Mouse (Mus musculus): ENCODE data around the gene Eif1ad. TPM values are rescaled to one million over a fixed set of nuclear protein-coding genes. Genes with fewer than 3 reads are reported as not detected.
A peak's percentile ranks its signal among the peaks of the same experiment; 100 is the strongest.

The Eif1ad gene
- polyA plus RNA-seq, 1 experiment = 20.8 TPM

DNA sequence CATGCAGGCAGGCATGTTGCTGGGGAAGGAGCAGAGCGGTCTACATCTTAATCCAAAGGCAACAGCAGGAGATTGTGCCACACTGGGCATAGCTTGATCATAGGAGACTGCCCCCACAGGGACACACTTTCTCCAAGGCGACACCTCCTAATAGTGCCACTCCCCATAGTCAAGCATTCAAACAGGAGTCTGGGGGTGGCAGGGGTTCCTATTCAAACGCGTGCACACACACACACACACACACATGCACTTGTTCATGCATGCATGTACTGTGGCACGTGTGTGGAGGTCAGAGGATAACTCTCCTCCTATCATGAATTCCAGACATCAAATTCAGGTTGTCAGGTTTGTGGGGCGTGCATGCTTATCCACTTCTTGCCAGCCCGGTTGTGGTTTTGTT lies 6.2 kb downstream of the Eif1ad start:
- TF ChIP-seq CTCF (IDR thresholded peaks at IDR 0.05; ENCODE audit: low read depth, low read length) (no peak), POLR2A (IDR thresholded peaks at IDR 0.05; ENCODE audit: borderline replicate concordance, low read depth, low read length) (no peak)
- peaks cover 5% of the 10 kb centered on the region for H3K4me1 ChIP-seq (ENCODE audit: control insufficient read depth, insufficient read depth, low read length)
- no peak overlapping the region for H3K27ac ChIP-seq (ENCODE audit: insufficient read depth, low read depth, low read length)
- no peak overlapping the region for H3K4me3 ChIP-seq (ENCODE audit: insufficient read depth, low read length)

DNA sequence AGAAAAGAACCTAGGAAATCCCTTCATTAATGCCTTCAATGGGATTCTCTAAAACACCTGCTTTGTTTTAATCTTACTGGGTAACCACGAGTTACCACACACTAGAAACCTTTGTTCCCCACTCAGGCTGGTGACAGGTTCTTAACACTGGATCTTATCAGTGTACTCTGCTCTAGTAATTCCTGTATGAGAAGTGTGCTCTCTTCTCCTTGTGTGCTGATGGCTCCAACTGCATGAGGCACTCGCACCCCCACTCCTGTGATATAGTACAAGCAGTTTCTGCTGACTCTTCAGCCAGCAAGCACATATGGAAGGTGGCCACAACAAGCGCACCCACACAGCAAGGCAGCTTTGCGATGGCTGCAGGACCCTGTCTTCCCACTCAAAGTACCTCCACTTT lies 7.6 kb downstream of the Eif1ad start:
- no peaks in the 10 kb centered on the region for H3K4me1 ChIP-seq (ENCODE audit: control insufficient read depth, insufficient read depth, low read length)
- no peak overlapping the region for H3K27ac ChIP-seq (ENCODE audit: insufficient read depth, low read depth, low read length)
- H3K4me3 ChIP-seq (ENCODE audit: insufficient read depth, low read length) = no peak overlapping the region
- no peak for TF ChIP-seq POLR2A (IDR thresholded peaks at IDR 0.05; ENCODE audit: borderline replicate concordance, low read depth, low read length)
- TF ChIP-seq CTCF (IDR thresholded peaks at IDR 0.05; ENCODE audit: low read depth, low read length) = no peak

DNA sequence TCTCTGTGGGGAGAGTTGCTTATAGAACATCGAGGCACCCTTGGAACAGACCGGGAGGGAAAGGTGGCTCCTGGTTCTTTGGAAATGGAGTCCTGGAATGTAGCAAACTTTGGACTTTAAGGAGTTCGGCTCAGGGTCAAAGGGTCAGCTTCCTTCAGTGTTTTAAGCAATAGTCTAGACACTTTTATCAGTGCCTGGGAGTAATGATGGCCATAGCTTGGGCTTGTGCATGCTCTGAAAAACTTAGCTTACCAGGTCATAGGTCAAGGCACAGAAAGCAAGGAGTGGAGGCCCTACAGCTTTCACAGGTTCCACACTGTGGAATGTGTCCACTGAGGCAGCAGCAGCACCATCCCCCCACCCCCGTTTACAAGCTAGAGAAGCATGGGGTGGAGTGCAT lies 8.2 kb downstream of the Eif1ad start:
- no peak overlapping the region for H3K27ac ChIP-seq (ENCODE audit: insufficient read depth, low read depth, low read length)
- H3K4me3 ChIP-seq (ENCODE audit: insufficient read depth, low read length) = no peak overlapping the region
- no peaks in the 10 kb centered on the region for H3K4me1 ChIP-seq (ENCODE audit: control insufficient read depth, insufficient read depth, low read length)
- TF ChIP-seq CTCF (IDR thresholded peaks at IDR 0.05; ENCODE audit: low read depth, low read length) (no peak), POLR2A (IDR thresholded peaks at IDR 0.05; ENCODE audit: borderline replicate concordance, low read depth, low read length) (no peak)

DNA sequence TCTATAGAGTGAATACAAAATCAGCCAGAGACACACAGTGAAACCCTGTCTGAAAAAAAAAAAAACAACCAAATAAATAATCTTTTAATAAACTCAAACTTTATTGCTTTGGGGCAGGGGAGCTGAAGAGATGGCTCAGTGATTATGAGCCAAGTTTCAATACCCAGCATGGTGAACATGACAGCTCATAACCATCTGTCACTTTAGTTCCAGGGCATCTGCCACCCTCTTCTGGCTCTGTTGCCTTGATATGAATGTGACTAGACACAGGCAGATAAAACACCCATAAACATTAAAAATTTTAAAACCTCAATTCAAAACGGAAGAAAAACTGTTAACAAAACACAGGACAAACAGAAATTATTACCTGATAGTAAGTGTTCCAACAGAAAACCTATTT lies 10.9 kb downstream of the Eif1ad start:
- TF ChIP-seq POLR2A (IDR thresholded peaks at IDR 0.05; ENCODE audit: borderline replicate concordance, low read depth, low read length) (no peak), CTCF (IDR thresholded peaks at IDR 0.05; ENCODE audit: low read depth, low read length) (no peak)
- Histone ChIP-seq H3K4me1 (ENCODE audit: control insufficient read depth, insufficient read depth, low read length) (no peaks in the 10 kb centered on the region), H3K4me3 (ENCODE audit: insufficient read depth, low read length) (no peak overlapping the region), H3K27ac (ENCODE audit: insufficient read depth, low read depth, low read length) (no peak overlapping the region)

DNA sequence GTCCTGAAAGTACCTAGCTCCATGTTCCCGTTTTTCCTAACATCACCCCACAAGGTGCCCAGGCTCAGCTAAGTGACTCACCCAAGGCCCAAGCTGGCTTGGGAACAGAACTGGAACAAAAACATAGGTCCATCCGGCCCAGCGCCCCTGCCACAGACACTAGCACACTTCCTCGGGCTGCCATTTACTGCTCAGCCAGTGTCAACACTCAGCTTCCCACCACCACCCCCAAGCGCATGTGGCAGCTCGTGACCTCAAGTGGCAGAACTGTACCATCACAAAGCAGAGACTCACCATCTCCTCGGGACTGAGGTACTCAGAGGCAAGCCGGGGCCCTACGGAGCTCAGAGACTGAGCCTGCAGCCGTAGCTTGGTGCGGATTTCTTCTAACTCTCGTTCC lies 16.8 kb downstream of the Eif1ad start:
- no peak for TF ChIP-seq POLR2A (IDR thresholded peaks at IDR 0.05; ENCODE audit: borderline replicate concordance, low read depth, low read length)
- TF ChIP-seq CTCF (IDR thresholded peaks at IDR 0.05; ENCODE audit: low read depth, low read length) = no peak
- no peak overlapping the region for H3K27ac ChIP-seq (ENCODE audit: insufficient read depth, low read depth, low read length)
- peaks cover 9% of the 10 kb centered on the region for H3K4me1 ChIP-seq (ENCODE audit: control insufficient read depth, insufficient read depth, low read length)
- H3K4me3 ChIP-seq (ENCODE audit: insufficient read depth, low read length) = no peak overlapping the region

DNA sequence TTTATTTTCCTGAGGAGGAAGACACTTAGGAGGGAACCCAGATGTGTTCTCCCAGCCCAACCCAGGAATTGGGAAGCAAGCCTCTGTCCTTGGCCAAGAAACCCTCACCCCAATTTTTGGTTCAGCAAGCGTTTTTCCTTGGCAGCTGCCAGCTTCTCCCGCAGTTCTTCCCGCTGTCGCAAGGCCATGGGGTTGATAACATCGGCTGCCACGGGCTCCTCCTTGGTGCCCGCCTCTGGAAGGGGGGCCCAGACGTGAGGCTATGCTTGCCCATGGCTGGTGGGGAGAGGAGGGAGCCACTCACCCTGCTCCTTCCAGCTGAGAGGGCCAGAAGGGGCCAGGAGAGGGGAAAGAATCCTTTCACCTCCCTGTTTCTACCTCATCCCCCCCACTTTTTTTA lies 18.2 kb downstream of the Eif1ad start:
- TF ChIP-seq CTCF (IDR thresholded peaks at IDR 0.05; ENCODE audit: low read depth, low read length) = no peak
- no peak for TF ChIP-seq POLR2A (IDR thresholded peaks at IDR 0.05; ENCODE audit: borderline replicate concordance, low read depth, low read length)
- no peak overlapping the region for H3K27ac ChIP-seq (ENCODE audit: insufficient read depth, low read depth, low read length)
- peaks cover 9% of the 10 kb centered on the region for H3K4me1 ChIP-seq (ENCODE audit: control insufficient read depth, insufficient read depth, low read length)

DNA sequence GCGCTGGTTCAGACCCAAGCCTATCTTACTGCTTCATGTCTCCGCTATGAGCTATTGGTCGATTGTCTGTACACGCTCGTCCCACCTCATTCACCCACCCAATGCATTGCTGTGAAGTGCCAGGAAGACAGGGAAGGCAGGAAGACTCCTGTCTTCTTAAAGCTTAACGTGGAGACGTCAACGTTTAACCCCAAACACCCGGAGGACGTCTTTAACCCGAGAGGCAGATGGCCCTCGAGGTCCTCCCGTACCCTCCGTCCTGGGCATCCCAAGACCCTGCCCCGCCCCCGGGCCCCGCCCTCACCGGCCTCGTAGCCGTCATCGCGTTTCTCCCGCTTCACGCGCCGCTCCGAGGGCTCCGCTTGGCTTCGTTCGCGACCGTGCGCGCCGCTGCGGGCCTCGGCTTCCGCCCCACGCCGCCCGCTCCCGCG lies 21.5 kb downstream of the Eif1ad start:
- TF ChIP-seq POLR2A (IDR thresholded peaks at IDR 0.05; ENCODE audit: borderline replicate concordance, low read depth, low read length) (no peak), CTCF (IDR thresholded peaks at IDR 0.05; ENCODE audit: low read depth, low read length) (no peak)
- Histone ChIP-seq H3K27ac (ENCODE audit: insufficient read depth, low read depth, low read length) (peak overlapping the region; percentile 67), H3K4me1 (ENCODE audit: control insufficient read depth, insufficient read depth, low read length) (peaks cover 9% of the 10 kb centered on the region), H3K4me3 (ENCODE audit: insufficient read depth, low read length) (peak overlapping the region; percentile 90)

More for the DNA sequence above, 18.2 kb downstream of the Eif1ad start:
- H3K4me3 ChIP-seq (ENCODE audit: insufficient read depth, low read length) = no peak overlapping the region

DNA sequence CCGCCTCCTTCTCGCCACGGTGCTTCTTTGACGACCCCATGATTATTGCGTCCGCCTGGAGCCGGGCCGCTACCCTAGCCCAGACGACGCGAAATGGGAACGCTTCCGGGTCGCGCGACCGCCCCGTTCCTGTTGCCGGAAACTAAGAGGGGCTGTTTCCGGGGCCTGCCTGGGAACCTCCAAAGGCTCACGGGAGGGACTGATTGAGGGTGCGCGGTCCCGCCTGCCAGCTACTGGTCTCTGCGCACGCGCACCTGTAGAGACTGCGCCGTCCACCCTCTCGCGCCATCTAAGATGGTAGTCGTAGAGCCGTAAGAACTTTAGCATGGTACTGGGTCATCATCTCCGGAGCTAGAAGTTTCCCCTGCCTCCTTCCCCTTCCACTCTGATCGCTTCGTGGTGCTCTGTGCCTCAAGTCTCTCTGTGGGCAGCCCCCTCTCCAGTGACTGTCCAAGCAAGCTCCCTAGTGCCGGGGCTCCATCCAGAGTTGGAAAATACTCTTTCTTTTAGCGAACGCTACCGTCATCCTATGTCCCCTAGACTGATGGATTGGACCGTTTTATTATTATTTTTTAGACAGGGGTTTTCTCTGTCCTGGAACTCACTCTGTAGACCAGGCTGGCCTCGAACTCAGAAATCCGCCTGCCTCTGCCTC lies 22.2 kb downstream of the Eif1ad start, which contains the start of gene Sart1:
Sart1 (minus strand) TSS at position 116 of the 655 bp plus-strand sequence.
- Histone ChIP-seq H3K4me1 (ENCODE audit: control insufficient read depth, insufficient read depth, low read length) (peaks cover 9% of the 10 kb centered on the region), H3K4me3 (ENCODE audit: insufficient read depth, low read length) (peak within 1 kb of the TSS; percentile 96)
- no peak for TF ChIP-seq POLR2A (IDR thresholded peaks at IDR 0.05; ENCODE audit: borderline replicate concordance, low read depth, low read length)
- TF ChIP-seq CTCF (IDR thresholded peaks at IDR 0.05; ENCODE audit: low read depth, low read length) = no peak

DNA sequence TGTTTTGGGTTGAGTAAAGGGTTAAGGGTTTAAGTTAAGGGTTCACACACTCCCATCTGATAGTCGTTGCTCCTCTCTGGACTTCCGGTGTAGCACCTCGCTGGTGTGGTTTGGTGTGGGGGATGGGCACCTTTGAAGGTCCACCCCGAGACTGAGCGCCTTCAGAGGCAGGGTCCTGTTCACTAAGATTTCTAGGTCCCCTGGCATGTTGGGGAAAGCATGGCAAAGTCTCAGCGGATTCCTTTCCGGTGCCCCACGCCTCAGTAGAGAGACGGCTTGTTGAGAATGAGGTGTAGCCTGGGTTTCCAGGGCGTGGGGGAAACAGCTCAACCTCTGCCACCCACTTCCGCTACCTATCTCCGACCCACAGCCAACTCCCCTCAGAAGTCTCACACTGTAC lies 23.1 kb downstream of the Eif1ad start:
- Histone ChIP-seq H3K4me1 (ENCODE audit: control insufficient read depth, insufficient read depth, low read length) (peaks cover 15% of the 10 kb centered on the region), H3K4me3 (ENCODE audit: insufficient read depth, low read length) (peak overlapping the region; percentile 96), H3K27ac (ENCODE audit: insufficient read depth, low read depth, low read length) (peak overlapping the region; percentile 78)
- TF ChIP-seq CTCF (IDR thresholded peaks at IDR 0.05; ENCODE audit: low read depth, low read length) (no peak), POLR2A (IDR thresholded peaks at IDR 0.05; ENCODE audit: borderline replicate concordance, low read depth, low read length) (no peak)

More for the DNA sequence above, 22.2 kb downstream of the Eif1ad start, which contains the start of gene Sart1:
- peak within 1 kb of the TSS; percentile 78 for H3K27ac ChIP-seq (ENCODE audit: insufficient read depth, low read depth, low read length)

DNA sequence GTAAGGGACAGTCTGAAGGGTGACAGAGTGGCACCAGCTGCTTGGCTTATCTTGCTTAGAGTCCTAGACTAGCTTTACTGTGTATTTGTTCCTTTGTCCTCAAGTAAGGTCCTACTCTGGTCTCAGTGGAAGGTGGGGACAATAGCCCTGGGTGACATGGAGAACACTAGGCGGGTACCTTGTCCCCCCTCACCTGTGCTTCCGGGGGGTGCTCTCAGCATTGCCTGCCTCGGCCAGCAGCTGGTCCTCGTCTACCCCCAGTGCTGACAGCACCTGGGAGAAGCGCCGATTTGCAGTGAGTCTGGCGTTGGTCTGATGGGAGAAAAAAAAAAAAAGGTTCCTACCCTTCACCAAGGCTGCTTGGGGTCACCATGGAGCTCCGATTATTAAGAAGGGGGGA lies 23.9 kb downstream of the Eif1ad start:
- H3K27ac ChIP-seq (ENCODE audit: insufficient read depth, low read depth, low read length) = no peak overlapping the region
- TF ChIP-seq CTCF (IDR thresholded peaks at IDR 0.05; ENCODE audit: low read depth, low read length) (no peak), POLR2A (IDR thresholded peaks at IDR 0.05; ENCODE audit: borderline replicate concordance, low read depth, low read length) (no peak)
- H3K4me3 ChIP-seq (ENCODE audit: insufficient read depth, low read length) = peak overlapping the region; percentile 96
- peaks cover 22% of the 10 kb centered on the region for H3K4me1 ChIP-seq (ENCODE audit: control insufficient read depth, insufficient read depth, low read length)
